Mouse (Mus musculus) hindlimb bud, embryonic 11.5 days (tissue): ENCODE data around the gene Wdr48.

Experiments
- DNase-seq: peaks from one replicate; pipeline ENCODE4 v3.0.0-alpha.2; 2012; ENCODE audit warnings: low read depth, low spot score; ENCODE audit errors: extremely low spot score

The Wdr48 gene

GRCm38 (mm10) chr9:119925120-119925657 is 30.5 kb downstream of the Wdr48 start:
- no peak for DNase-seq

- no peak for DNase-seq
These were observed 31.1 kb downstream of the Wdr48 start for GRCm38 (mm10) chr9:119925729-119926128.

- DNase-seq, result no peak
These were observed 31.8 kb downstream of the Wdr48 start for GRCm38 (mm10) chr9:119926497-119926896.

- no peak for DNase-seq
These were observed 37.7 kb downstream of the Wdr48 start for GRCm38 (mm10) chr9:119932358-119932757.

GRCm38 (mm10) chr9:119933675-119934074 is 39.0 kb downstream of the Wdr48 start:
- no peak for DNase-seq

GRCm38 (mm10) chr9:119937005-119937773 is 42.5 kb downstream of the Wdr48 start, which contains the start of the genes Gorasp1 and Ttc21a:
Gene Gorasp1, minus strand, starts transcription at chr9:119937565.
Gene Ttc21a, plus strand, starts transcription at chr9:119937606.
- DNase-seq, result peak; percentile 71

- DNase-seq, result no peak
These were observed 43.8 kb downstream of the Wdr48 start for GRCm38 (mm10) chr9:119938496-119938895.

GRCm38 (mm10) chr9:119939646-119940045 is 45.0 kb downstream of the Wdr48 start:
- DNase-seq, result no peak

GRCm38 (mm10) chr9:119941407-119941806 is 46.7 kb downstream of the Wdr48 start:
- no peak for DNase-seq

- no peak for DNase-seq
These were observed 47.2 kb downstream of the Wdr48 start for GRCm38 (mm10) chr9:119941861-119942260.

- no peak for DNase-seq
These were observed 48.6 kb downstream of the Wdr48 start for GRCm38 (mm10) chr9:119943326-119943725.

GRCm38 (mm10) chr9:119945173-119945900 is 50.7 kb downstream of the Wdr48 start:
- no peak for DNase-seq

GRCm38 (mm10) chr9:119948804-119949203 is 54.1 kb downstream of the Wdr48 start:
- DNase-seq, result no peak

- DNase-seq, result no peak
These were observed 55.8 kb downstream of the Wdr48 start for GRCm38 (mm10) chr9:119950434-119950833.

GRCm38 (mm10) chr9:119951388-119951787 is 56.7 kb downstream of the Wdr48 start:
- no peak for DNase-seq

GRCm38 (mm10) chr9:119958835-119959234 is 64.2 kb downstream of the Wdr48 start:
- no peak for DNase-seq

- DNase-seq, result no peak
These were observed 67.5 kb downstream of the Wdr48 start for GRCm38 (mm10) chr9:119962216-119962615.

- no peak for DNase-seq
These were observed 68.4 kb downstream of the Wdr48 start for GRCm38 (mm10) chr9:119962987-119963667.

GRCm38 (mm10) chr9:119964206-119964605 is 69.5 kb downstream of the Wdr48 start:
- DNase-seq, result no peak

- DNase-seq, result no peak
These were observed 70.5 kb downstream of the Wdr48 start for GRCm38 (mm10) chr9:119965186-119965585.

GRCm38 (mm10) chr9:119966221-119966910 is 71.7 kb downstream of the Wdr48 start:
- DNase-seq, result no peak
